Mouse (Mus musculus) stomach, postnatal 0 days (tissue): ENCODE results near the gene Trpv6.

Experiments
- CTCF ChIP-seq: IDR thresholded peaks from 2 replicates; pipeline ENCODE4 v1.5.1; 2016; ENCODE audit warnings: antibody characterized with exemption, low read depth, mild to moderate bottlenecking, moderate library complexity
- EP300 ChIP-seq: optimal IDR thresholded peaks from 2 replicates; pipeline ENCODE3; 2016; ENCODE audit warnings: antibody characterized with exemption

DNA sequence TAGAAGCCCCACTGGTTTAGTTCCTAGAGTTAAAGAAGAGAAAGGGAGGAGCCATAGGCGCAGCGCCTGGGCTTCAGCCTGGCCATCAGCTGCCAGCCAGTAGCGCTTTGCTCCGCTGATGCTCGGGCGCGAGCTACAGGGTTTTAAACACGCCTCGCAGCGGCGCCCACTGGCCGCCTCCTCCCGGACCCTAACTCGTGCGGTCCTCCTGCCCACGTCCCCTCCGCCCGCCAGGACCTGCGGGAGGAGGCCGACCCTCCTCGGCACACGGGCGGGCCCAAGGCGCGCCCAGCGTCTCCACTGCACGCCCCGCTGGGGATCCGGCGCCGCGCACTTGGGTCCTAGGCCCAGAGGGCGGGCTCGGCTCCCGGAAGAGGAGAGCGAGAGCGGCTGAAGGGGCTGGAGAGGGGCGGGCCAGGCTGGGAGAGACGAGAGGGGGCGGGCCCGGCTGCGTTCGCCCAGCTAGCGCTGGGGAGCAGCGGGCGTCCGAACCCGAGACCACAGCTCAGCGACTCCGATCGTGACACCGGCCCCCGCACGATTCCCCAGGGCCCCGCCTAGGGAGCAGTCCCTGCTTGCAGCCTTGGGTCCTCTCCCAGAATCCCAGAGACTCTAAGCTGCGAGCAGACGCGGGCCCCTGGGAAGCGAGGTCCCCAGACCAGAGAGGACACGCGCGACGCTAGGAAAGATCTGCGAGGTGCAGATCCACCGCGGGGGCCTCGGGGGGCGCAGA lies 31.0 kb downstream of the Trpv6 start, which contains the start of gene Ephb6:
- TF ChIP-seq EP300 (no peak), CTCF (peak; percentile 28)
